Mouse (Mus musculus) ES-Bruce4 (cell line): ENCODE measurements around the gene Pygo2. TPM values are rescaled to one million over a fixed set of nuclear protein-coding genes. Genes with fewer than 3 reads are reported as not detected.
A peak's percentile ranks its signal among the peaks of the same experiment; 100 is the strongest.

Experiments used
- H3K27ac ChIP-seq: 2 replicates; pipeline ENCODE4 v1.5.1; 2012; ENCODE audit warnings: low read length, inconsistent platforms; ENCODE audit not compliant: insufficient read depth
- H3K27me3 ChIP-seq: 2 replicates; pipeline ENCODE4 v1.6.1; 2012; ENCODE audit warnings: mild to moderate bottlenecking, low read length, inconsistent platforms; ENCODE audit not compliant: control insufficient read depth, poor library complexity, insufficient read depth, severe bottlenecking
- H3K36me3 ChIP-seq: 2 replicates; pipeline ENCODE4 v1.6.1; 2012; ENCODE audit warnings: inconsistent platforms, mild to moderate bottlenecking, low read length, moderate library complexity; ENCODE audit not compliant: control insufficient read depth, poor library complexity, insufficient read depth, severe bottlenecking
- H3K4me1 ChIP-seq: one replicate; pipeline ENCODE4 v1.8.1; 2011; ENCODE audit warnings: low read length; ENCODE audit not compliant: control insufficient read depth, insufficient read depth
- H3K4me3 ChIP-seq: 2 replicates; pipeline ENCODE4 v1.5.1; 2011; ENCODE audit warnings: low read depth, mild to moderate bottlenecking, low read length
- H3K9ac ChIP-seq: 2 replicates; pipeline ENCODE4 v1.6.1; 2012; ENCODE audit warnings: low read depth, mild to moderate bottlenecking, inconsistent platforms; ENCODE audit not compliant: poor library complexity, severe bottlenecking
- H3K9me3 ChIP-seq: replicated peaks from 2 replicates; pipeline ENCODE4 v1.6.1; 2012; ENCODE audit warnings: mild to moderate bottlenecking, low read length, inconsistent platforms; ENCODE audit not compliant: control insufficient read depth, poor library complexity, insufficient read depth, severe bottlenecking
- CTCF ChIP-seq: IDR thresholded peaks from one replicate; pipeline ENCODE4 v1.8.1; 2011; ENCODE audit warnings: low read depth, low read length
- EP300 ChIP-seq: IDR thresholded peaks from 2 replicates; pipeline ENCODE4 v1.6.1; 2011; ENCODE audit warnings: low read depth, low read length; ENCODE audit not compliant: insufficient read depth
- POLR2A ChIP-seq: IDR thresholded peaks from one replicate; pipeline ENCODE4 v1.8.1; 2011; ENCODE audit warnings: low read length; ENCODE audit not compliant: insufficient read depth
- polyA plus RNA-seq: library from polyadenylated mRNA; stranded (reverse); fragments of >200 nt; gene quantifications from 2 replicates; pipeline ENCODE4 v1.2.4, GENCODE M21; 2011; ENCODE audit warnings: low read depth; ENCODE audit not compliant: missing spikeins, insufficient read depth, insufficient read length

Gene Pygo2
- polyA plus RNA-seq, 1 experiment: 41.7 TPM

- no peak for TF ChIP-seq EP300
- no peak for TF ChIP-seq POLR2A
- no peak for TF ChIP-seq CTCF
- peaks cover 11% of the 10 kb centered on the region for H3K4me1 ChIP-seq
- no peaks in the 10 kb centered on the region for H3K36me3 ChIP-seq
- no peaks in the 10 kb centered on the region for H3K27me3 ChIP-seq
- no peak overlapping the region for H3K9ac ChIP-seq
- H3K27ac ChIP-seq: no peak overlapping the region
- H3K4me3 ChIP-seq: no peak overlapping the region
- H3K9me3 ChIP-seq: no peaks in the 10 kb centered on the region
Observed at GRCm38 (mm10) chr3:89387632-89388031, 42.4 kb upstream of the Pygo2 start.

DNA sequence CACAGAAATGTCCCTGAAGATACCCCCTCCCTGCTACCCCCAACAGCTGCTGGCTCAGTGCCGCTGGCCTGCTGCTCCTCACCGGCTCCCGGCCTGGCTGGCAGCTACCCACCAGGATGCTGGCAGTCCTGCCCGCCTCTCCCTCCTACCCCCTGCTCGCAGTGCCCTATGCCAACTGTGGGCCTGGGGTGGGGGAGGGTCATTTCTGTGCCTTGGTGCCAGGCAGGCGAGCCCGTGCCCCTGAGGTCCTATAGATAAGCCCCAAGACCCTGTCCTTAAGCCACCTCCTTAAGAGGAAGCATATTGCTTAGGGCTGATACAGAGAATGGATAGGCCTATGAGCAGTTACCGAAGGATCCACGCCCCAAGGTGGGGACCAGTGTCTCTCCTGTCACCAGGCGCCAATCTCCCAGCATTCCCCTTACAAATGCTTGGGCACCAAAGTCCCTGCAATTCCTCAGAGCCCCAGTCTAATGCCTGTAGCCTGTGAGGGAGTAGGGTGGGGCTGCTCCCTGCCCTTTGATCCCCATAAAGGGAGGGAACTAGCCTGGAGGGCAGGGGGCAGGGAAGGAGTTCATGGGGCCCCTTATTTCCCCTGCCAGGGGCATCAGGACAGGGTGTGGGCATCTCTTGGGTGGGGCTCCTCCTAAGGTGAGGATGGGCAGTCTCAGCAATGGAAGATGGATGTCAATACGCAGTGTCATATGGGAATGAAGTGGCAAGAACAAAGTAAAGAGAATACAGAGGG is 41.7 kb upstream of the Pygo2 start:
- peaks cover 10% of the 10 kb centered on the region for H3K4me1 ChIP-seq
- TF ChIP-seq POLR2A (no peak), CTCF (no peak), EP300 (no peak)
- no peak overlapping the region for H3K9ac ChIP-seq
- no peaks in the 10 kb centered on the region for H3K36me3 ChIP-seq
- no peaks in the 10 kb centered on the region for H3K9me3 ChIP-seq
- H3K27me3 ChIP-seq: no peaks in the 10 kb centered on the region
- H3K27ac ChIP-seq: no peak overlapping the region
- H3K4me3 ChIP-seq: no peak overlapping the region

- Histone ChIP-seq H3K9ac (no peak overlapping the region), H3K4me1 (peaks cover 3% of the 10 kb centered on the region), H3K36me3 (no peaks in the 10 kb centered on the region), H3K4me3 (no peak overlapping the region), H3K9me3 (no peaks in the 10 kb centered on the region), H3K27me3 (no peaks in the 10 kb centered on the region), H3K27ac (no peak overlapping the region)
- TF ChIP-seq CTCF: no peak
- no peak for TF ChIP-seq EP300
- TF ChIP-seq POLR2A: no peak
Observed at GRCm38 (mm10) chr3:89388901-89389740, 40.9 kb upstream of the Pygo2 start.

GRCm38 (mm10) chr3:89390111-89390515 is 39.9 kb upstream of the Pygo2 start:
- Histone ChIP-seq H3K9me3 (no peaks in the 10 kb centered on the region), H3K36me3 (no peaks in the 10 kb centered on the region), H3K27ac (no peak overlapping the region), H3K4me1 (peaks cover 2% of the 10 kb centered on the region), H3K4me3 (no peak overlapping the region), H3K9ac (no peak overlapping the region), H3K27me3 (no peaks in the 10 kb centered on the region)
- TF ChIP-seq EP300 (no peak), CTCF (no peak), POLR2A (no peak)

GRCm38 (mm10) chr3:89390699-89391662 is 39.0 kb upstream of the Pygo2 start:
- no peak for TF ChIP-seq CTCF
- TF ChIP-seq POLR2A: no peak
- Histone ChIP-seq H3K4me3 (peak overlapping the region; percentile 84), H3K4me1 (peaks cover 2% of the 10 kb centered on the region), H3K36me3 (no peaks in the 10 kb centered on the region), H3K9me3 (no peaks in the 10 kb centered on the region), H3K9ac (peak overlapping the region; percentile 89), H3K27ac (no peak overlapping the region), H3K27me3 (no peaks in the 10 kb centered on the region)
